Mouse (Mus musculus) heart, embryonic 11.5 days (tissue): ENCODE data around the gene Ky. TPM values are rescaled to one million over a fixed set of nuclear protein-coding genes. Genes with fewer than 3 reads are reported as not detected.
A peak's percentile ranks its signal among the peaks of the same experiment; 100 is the strongest.

Experiments used
- ATAC-seq: fragments of 200-750 bp; cut with Nextera tagmentation; replicated peaks from 2 replicates; pipeline ENCODE4 v1.8.0; 2017; ENCODE audit warnings: moderate library complexity; ENCODE audit not compliant: insufficient number of reproducible peaks, low FRiP score, low TSS enrichment
- H3K27ac ChIP-seq: fragments of 300-500 bp; sonication (generic); 2 replicates; pipeline ENCODE4 v1.5.1; 2014; ENCODE audit warnings: mild to moderate bottlenecking, low read depth, low read length
- H3K27me3 ChIP-seq: fragments of 300-500 bp; sonication (generic); 2 replicates; pipeline ENCODE4 v1.6.1; 2014; ENCODE audit warnings: mild to moderate bottlenecking, low read length, mixed read lengths; ENCODE audit not compliant: control insufficient read depth, insufficient read depth
- H3K36me3 ChIP-seq: fragments of 300-500 bp; sonication (generic); 2 replicates; pipeline ENCODE4 v1.6.1; 2014; ENCODE audit warnings: mild to moderate bottlenecking, low read length, moderate library complexity, mixed read lengths; ENCODE audit not compliant: control insufficient read depth, insufficient read depth
- H3K4me1 ChIP-seq: fragments of 300-500 bp; sonication (generic); 2 replicates; pipeline ENCODE4 v1.6.1; 2014; ENCODE audit warnings: low read length; ENCODE audit not compliant: control insufficient read depth, insufficient read depth
- H3K4me2 ChIP-seq: fragments of 300-500 bp; sonication (generic); 2 replicates; pipeline ENCODE4 v1.6.1; 2014; ENCODE audit warnings: mild to moderate bottlenecking, moderate library complexity
- H3K4me3 ChIP-seq: fragments of 300-500 bp; sonication (generic); 2 replicates; pipeline ENCODE4 v1.5.1; 2014; ENCODE audit warnings: low read depth, low read length
- H3K9ac ChIP-seq: fragments of 300-500 bp; sonication (generic); 2 replicates; pipeline ENCODE4 v1.6.1; 2014; ENCODE audit warnings: mild to moderate bottlenecking, low read depth, low read length, moderate library complexity
- H3K9me3 ChIP-seq: fragments of 300-500 bp; sonication (generic); replicated peaks from 2 replicates; pipeline ENCODE4 v1.6.1; 2016; ENCODE audit warnings: low read length; ENCODE audit not compliant: control insufficient read depth
- WGBS: fragments of 180-500 bp; shearing (Covaris S2); extraction: QIAGEN DNeasy Blood & Tissue Kit; methylation state at CpG from one replicate; pipeline ENCODE4 v1.1.7; 2014; ENCODE audit not compliant: insufficient replicate concordance; 5-methylcytosine and 5-hydroxymethylcytosine counted together
- polyA plus RNA-seq: library from polyadenylated mRNA; unstranded; fragments of >200 nt; fragmentation: Nextera tagmentation; extraction: Ambion mirVana; gene quantifications from 2 replicates; pipeline ENCODE4 v1.2.1, GENCODE M21; 2014

Gene Ky
- 0.27 and 2.3 TPM in 2 replicates for polyA plus RNA-seq

GRCm38 (mm10) chr9:102505700-102506585 lies at the start of gene Ky:
Ky (plus strand) TSS chr9:102505750.
- Histone ChIP-seq H3K9ac (peak within 1 kb of the TSS; percentile 31; the same call in 1 of the 2 replicates), H3K4me3 (peak within 1 kb of the TSS; percentile 39), H3K27me3 (peaks cover 34% of the 10 kb centered on the region), H3K9me3 (no peaks in the 10 kb centered on the region), H3K4me2 (peak within 1 kb of the TSS; percentile 82), H3K4me1 (peaks cover 8% of the 10 kb centered on the region; the same call in 1 of the 2 replicates), H3K27ac (no peak within 1 kb of the TSS), H3K36me3 (no peaks in the 10 kb centered on the region)
- 2% methylated on average over 63 of the region's 63 CpGs for WGBS
- no peak for ATAC-seq

- Histone ChIP-seq H3K27ac (no peak overlapping the region), H3K36me3 (no peaks in the 10 kb centered on the region), H3K9ac (no peak overlapping the region), H3K4me1 (no peaks in the 10 kb centered on the region), H3K27me3 (no peaks in the 10 kb centered on the region), H3K9me3 (no peaks in the 10 kb centered on the region), H3K4me3 (no peak overlapping the region), H3K4me2 (no peak overlapping the region)
- no peak for ATAC-seq
- 83% methylated on average over 10 of the region's 10 CpGs for WGBS
These were observed 43.3 kb upstream of the Ky start for GRCm38 (mm10) chr9:102462251-102462650.

GRCm38 (mm10) chr9:102465044-102465443 lies 40.5 kb upstream of the Ky start:
- no peak overlapping the region for H3K27ac ChIP-seq
- H3K4me3 ChIP-seq: no peak overlapping the region
- H3K4me1 ChIP-seq: no peaks in the 10 kb centered on the region
- no peak overlapping the region for H3K9ac ChIP-seq
- no peaks in the 10 kb centered on the region for H3K9me3 ChIP-seq
- WGBS: 77% methylated on average over 3 of the region's 3 CpGs
- H3K4me2 ChIP-seq: no peak overlapping the region
- no peak for ATAC-seq
- no peaks in the 10 kb centered on the region for H3K27me3 ChIP-seq
- no peaks in the 10 kb centered on the region for H3K36me3 ChIP-seq

DNA sequence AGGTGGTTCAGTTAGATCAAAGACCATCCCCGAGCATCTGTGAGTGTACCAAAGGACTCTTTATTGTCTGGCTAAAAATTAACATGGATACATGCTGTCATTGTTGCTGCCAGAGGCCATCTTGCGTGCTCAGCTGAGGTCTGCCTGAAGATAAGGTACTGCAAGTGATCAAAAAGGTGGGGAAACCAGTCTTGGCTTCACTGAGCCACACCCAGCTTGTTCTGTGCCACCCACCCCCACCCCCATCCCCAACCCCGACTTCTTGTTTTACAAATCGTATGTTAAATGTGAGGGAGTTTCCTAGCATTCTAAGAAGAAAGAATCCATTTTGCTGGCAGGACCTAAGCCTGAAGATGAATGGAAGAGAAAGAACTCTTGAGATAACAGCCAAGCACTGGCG lies 39.8 kb upstream of the Ky start:
- 71% methylated on average over 5 of the region's 5 CpGs for WGBS
- H3K4me2 ChIP-seq: no peak overlapping the region
- no peak overlapping the region for H3K4me3 ChIP-seq

GRCm38 (mm10) chr9:102470076-102470819 lies 35.3 kb upstream of the Ky start:
- ATAC-seq: no peak
- no peaks in the 10 kb centered on the region for H3K27me3 ChIP-seq
- 85% methylated on average over 2 of the region's 2 CpGs for WGBS
- H3K4me2 ChIP-seq: no peak overlapping the region
- no peak overlapping the region for H3K4me3 ChIP-seq
- H3K27ac ChIP-seq: no peak overlapping the region
- H3K4me1 ChIP-seq: no peaks in the 10 kb centered on the region
- H3K9me3 ChIP-seq: no peaks in the 10 kb centered on the region
- H3K36me3 ChIP-seq: no peaks in the 10 kb centered on the region
- no peak overlapping the region for H3K9ac ChIP-seq

More for the DNA sequence above, 39.8 kb upstream of the Ky start:
- Histone ChIP-seq H3K9me3 (no peaks in the 10 kb centered on the region), H3K36me3 (no peaks in the 10 kb centered on the region), H3K27ac (no peak overlapping the region), H3K27me3 (no peaks in the 10 kb centered on the region), H3K9ac (no peak overlapping the region), H3K4me1 (no peaks in the 10 kb centered on the region)
- ATAC-seq: no peak

- Histone ChIP-seq H3K4me1 (no peaks in the 10 kb centered on the region), H3K36me3 (no peaks in the 10 kb centered on the region), H3K4me2 (no peak overlapping the region), H3K27ac (no peak overlapping the region), H3K27me3 (no peaks in the 10 kb centered on the region), H3K9ac (no peak overlapping the region), H3K4me3 (no peak overlapping the region), H3K9me3 (no peaks in the 10 kb centered on the region)
- ATAC-seq: no peak
- 75% methylated on average over 6 of the region's 6 CpGs for WGBS
These were observed 27.6 kb upstream of the Ky start for GRCm38 (mm10) chr9:102477767-102478450.

GRCm38 (mm10) chr9:102478451-102478835 lies 27.1 kb upstream of the Ky start:
- no peak overlapping the region for H3K9ac ChIP-seq
- H3K4me2 ChIP-seq: no peak overlapping the region
- H3K27ac ChIP-seq: no peak overlapping the region
- no peaks in the 10 kb centered on the region for H3K36me3 ChIP-seq
- no peaks in the 10 kb centered on the region for H3K27me3 ChIP-seq
- H3K4me3 ChIP-seq: no peak overlapping the region
- WGBS: 80% methylated on average over 3 of the region's 3 CpGs
- no peak for ATAC-seq
- no peaks in the 10 kb centered on the region for H3K9me3 ChIP-seq
- H3K4me1 ChIP-seq: no peaks in the 10 kb centered on the region

DNA sequence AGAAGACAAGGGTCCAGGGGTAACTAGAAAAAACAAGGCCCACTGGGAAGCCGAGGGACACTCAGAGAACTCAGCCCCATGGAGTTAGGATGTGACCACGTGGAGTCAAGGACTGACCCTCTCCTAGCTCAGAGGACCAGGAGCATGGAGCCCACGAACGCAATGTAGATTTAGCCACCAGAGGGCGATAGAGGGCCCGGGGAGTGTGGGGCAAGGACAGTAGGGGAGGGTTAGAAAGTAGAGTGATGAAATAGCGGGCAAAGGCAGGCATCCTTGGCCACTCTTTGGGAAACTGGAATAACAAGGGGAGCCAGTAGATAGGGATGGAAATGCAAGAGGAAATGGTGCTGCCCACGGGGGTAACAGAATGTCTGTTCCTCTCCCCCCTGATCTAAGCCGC lies 26.5 kb upstream of the Ky start:
- Histone ChIP-seq H3K4me2 (no peak overlapping the region), H3K36me3 (no peaks in the 10 kb centered on the region), H3K9ac (no peak overlapping the region), H3K9me3 (no peaks in the 10 kb centered on the region), H3K27ac (no peak overlapping the region), H3K4me3 (no peak overlapping the region), H3K27me3 (no peaks in the 10 kb centered on the region), H3K4me1 (no peaks in the 10 kb centered on the region)
- WGBS: 38% methylated on average over 9 of the region's 9 CpGs
- no peak for ATAC-seq
